Mouse (Mus musculus) mature B cell (primary cell): ENCODE results near the gene Tfdp1.
"Not testable (repeated sequence)": the region's sequence is repeated elsewhere in the genome, so short reads cannot be mapped to it uniquely, and the experiment has no call there.

ENCODE experiments used
- in situ Hi-C: fragments of 300-500 bp; cut with MboI; formaldehyde crosslinking; loops from 2 replicates; pipeline ENCODE4 v1.14.3; 2019

Tfdp1 gene

DNA sequence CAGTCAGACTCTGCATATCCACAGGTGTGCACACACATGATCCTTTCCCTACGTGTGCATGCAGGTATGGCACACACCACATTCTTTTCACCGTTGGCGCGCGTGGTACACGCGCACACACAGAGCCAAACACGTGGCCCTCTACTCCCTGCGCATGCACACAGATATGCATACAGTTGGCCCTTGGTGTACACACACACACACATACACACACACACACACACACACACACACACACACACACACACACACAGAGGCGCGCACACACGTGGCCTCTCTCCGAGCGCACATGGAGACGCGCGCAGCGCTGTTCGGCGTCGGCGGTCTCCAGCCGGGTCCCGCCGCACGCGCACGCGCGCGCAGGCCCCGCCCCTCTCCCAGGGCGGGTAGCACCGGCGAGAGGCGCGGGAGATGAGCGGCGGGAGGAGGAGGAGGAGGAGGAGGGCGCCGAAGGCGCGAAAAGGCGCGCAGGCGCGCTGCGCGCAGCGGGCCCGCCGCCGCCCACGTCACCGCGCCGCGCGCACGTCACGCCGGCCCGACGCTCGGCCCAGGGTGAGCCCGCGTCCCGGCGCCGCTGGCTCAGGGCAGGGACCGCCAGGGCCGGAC is at the start of gene Tfdp1:
Gene Tfdp1 (plus strand): TSS at position 497 of the 606 bp plus-strand sequence.
- in situ Hi-C loops, result no loop called here

GRCm38 (mm10) chr8:13292364-13292763 is 46.2 kb upstream of the Tfdp1 start:
- in situ Hi-C loops, result no loop called here

DNA sequence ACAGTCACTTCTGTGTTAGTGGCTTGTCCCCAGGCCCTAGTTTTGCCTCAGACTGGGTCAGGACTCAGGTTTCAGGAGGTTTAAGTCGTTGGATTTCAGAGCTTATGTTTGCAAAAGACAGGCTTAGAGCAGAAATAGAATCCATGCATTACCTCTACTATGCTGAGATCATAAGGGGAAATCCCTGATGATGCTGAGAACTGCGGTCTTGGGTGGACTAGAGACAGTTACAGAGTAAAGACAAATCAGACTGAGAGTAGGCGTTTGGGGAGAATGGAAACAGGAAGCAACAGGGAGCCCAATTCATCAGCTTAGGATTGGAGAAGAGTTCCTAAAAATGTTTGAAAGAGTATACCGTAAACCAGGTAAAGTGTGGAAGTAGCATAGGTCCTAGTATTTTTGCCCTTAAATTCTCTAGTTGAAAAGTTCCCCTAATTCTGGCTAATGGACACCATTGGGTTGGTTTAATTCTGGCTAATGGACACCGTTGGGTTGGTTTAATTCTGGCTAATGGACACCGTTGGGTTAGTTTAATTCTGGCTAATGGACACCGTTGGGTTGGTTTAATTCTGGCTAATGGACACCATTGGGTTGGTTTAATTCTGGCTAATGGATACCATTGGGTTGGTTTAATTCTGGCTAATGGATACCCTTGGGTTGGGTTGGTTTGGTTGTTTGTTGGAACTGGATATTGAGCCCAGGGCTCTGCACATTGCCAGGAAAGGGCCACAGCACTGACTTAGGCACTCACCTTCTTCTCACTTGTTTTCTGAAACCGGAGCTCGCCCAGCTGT is 44.7 kb upstream of the Tfdp1 start:
- in situ Hi-C loops, result no loop called here

GRCm38 (mm10) chr8:13299571-13299970 is 39.0 kb upstream of the Tfdp1 start:
- in situ Hi-C loops, result no loop called here

- in situ Hi-C loops, result no loop called here
These were observed 37.5 kb upstream of the Tfdp1 start for GRCm38 (mm10) chr8:13301036-13301435.

DNA sequence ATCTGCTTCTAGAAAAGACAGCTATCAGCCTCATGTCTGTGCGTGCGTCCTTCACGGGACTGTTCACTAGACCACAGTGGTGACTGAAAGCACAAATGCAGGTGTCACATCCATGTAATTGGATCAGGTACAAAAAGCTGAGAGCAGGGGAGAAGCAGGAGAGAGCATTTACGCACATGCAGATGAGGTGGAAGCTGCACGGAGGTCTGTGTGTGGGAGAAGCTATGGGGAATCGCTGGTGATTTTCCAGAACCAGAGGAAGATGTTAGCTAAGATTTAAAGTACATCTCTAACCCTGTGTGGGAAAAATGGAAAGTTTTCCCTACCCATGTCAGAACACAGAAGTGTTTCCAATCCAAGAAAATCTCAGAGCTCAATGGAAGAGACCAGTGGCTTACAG is 33.1 kb upstream of the Tfdp1 start:
- in situ Hi-C loops, result no loop called here

GRCm38 (mm10) chr8:13305884-13306283 is 32.7 kb upstream of the Tfdp1 start:
- in situ Hi-C loops, result no loop called here

DNA sequence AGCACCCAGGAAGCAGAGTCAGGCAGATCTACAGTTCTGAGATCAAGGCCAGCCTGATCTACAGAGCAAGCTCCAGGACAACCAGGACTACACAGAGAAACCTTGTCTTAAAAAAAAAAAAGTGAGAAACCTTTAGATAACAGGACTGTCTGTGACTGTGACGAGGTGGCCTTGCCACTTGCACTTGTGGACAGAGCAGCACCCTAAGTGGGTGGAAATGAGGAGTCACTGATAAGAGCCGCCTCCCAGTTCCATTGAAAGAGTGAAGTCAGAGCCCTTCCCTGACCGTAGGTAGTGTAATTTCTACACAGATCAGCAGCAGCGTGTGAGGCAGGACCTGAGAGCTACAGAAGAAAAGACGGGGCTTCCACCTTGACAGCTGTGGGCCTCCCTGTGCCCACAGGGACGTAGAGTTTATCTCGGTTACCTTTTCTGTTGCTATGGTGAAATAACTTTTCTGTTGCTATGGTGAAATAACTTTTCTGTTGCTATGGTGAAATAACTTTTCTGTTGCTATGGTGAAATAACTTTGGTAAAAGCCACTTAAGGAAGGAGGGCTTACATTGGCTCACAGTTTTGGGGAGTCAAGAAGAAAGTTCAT is 32.1 kb upstream of the Tfdp1 start:
- in situ Hi-C loops, result no loop called here

DNA sequence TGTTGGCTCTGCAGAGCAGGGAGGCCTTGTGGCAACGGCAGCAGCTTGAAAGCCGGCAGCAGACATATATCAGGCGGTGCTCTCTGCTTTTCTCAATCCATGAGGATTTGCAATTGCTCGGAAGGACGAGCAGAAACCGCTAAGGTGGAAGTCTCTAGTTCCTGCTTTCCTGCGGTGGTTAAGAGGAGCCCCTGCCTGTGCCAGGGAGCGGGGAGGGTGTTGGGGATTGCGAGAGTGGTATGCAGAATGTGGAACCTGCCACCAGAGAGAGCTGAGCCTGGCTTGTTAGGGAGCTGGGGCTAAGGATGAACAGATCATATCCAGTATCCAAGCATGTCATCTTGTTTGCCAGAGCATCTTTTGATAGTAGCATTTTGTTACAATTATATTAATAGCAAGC is 31.6 kb upstream of the Tfdp1 start:
- in situ Hi-C loops, result no loop called here

- in situ Hi-C loops, result no loop called here
These were observed 23.6 kb upstream of the Tfdp1 start for GRCm38 (mm10) chr8:13314922-13315321.

DNA sequence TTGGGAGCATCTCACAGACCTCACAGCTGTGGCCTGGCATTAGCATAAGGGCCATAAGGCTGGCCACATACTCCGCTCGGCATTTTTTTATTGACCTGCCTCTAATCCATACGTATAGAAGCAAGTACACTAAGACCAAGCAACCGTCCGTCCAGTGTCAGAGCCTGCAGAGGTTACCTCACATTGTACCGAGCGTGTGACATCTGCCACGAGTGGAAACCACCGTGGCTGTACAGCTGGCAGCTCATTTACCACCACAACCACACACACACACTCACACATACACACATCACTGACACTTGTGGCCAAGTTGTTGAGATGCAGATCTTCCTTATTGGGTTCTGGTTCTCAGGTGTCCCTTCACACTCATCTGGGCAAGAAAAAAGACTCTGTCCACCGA is 21.9 kb upstream of the Tfdp1 start:
- in situ Hi-C loops, result no loop called here

GRCm38 (mm10) chr8:13326598-13326997 is 12.0 kb upstream of the Tfdp1 start:
- in situ Hi-C loops, result no loop called here

DNA sequence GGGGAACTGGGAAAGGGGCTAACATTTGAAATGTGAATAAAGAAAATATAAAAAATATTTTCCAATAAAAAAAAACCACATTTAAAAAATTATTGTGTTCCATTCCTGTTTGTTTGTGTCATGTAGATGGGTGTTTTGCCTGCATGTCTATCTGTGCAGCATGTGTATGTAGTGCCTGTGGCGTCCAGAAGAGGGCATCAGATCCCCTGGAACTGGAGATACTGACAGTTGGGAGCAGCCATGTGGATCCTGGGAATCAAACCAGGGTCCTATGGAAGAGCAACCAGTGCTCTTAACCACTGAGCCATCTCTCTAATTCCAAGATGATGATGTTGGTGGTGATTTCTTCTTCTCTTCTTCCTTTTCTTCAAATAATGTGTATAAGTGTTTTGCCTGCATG is 3.9 kb upstream of the Tfdp1 start:
- in situ Hi-C loops, result no loop called here

DNA sequence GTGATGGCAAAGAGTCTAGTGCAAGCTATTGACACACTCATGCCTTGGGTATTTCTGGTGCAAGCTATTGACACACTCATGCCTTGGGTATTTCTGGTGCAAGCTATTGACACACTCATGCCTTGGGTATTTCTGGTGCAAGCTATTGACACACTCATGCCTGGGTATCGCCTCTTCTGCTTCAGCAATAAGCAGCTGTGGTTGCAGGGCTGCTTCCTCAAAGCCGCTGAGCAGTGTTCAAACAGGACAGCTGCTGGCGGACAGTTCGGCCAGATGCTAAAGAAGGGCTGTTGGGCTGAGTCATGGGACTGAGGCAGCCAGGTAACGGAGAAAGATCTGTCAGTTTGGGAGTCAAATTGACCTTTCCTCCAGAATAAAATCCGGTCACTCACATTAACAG is 1.3 kb upstream of the Tfdp1 start:
- in situ Hi-C loops, result not testable (repeated sequence)

DNA sequence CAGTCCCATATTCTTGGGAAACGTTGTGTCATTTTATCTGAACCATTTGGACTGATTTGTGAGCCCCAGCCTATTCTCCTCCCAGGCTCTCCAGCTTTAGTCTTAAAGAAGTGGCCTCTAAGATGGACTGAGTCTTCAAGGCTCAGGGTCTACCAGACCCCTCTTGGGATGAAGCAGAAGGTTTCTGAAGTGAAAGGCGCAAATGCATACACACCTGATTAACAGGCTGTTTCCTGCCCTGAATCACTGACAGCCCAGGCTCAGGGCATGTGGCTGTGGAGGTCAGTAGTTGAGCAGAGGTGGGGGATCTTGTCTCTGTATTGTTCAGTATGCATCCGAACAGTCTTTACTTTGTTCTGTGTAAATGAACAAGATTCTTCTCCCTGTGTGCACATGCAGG is 873 bp upstream of the Tfdp1 start:
- in situ Hi-C loops, result no loop called here

- in situ Hi-C loops, result no loop called here
These were observed 522 bp downstream of the Tfdp1 start for GRCm38 (mm10) chr8:13338901-13339645.

DNA sequence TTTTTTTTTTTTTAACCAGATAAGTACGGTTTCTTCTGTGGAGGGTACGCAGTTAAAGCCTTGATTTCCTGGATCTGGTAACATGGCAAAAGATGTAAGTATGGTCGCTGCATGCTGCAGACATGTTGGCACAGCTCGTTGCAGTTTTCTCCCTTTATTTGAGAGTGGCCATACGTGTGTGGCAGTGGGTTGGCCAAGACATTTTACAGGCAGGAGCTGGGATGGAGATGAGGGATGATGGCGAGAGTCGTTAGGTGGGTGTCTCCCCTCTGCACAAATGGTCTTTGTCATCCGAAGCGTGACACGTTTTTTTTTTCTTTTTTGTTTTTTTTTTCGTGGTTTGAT is 1.1 kb downstream of the Tfdp1 start:
- in situ Hi-C loops, result no loop called here

DNA sequence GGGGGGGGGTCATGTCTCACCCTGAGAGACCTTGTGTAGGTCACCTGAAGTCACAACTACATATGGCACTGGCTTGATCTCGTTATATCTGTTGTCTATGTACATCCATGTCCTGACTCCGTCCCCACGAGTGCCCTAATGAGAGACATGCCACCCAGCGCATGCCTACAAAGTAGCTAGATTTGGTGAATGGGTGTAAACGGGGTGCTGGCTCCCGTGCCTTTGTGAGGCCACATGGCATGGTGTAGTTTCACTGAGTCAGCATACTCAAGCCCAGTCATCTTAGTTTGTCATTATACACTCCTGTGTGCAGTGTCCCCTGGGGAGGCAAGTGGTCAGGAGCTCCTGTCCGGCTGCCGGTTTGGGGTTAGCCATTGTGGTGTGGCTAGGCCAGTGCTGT is 2.1 kb downstream of the Tfdp1 start:
- in situ Hi-C loops, result no loop called here

DNA sequence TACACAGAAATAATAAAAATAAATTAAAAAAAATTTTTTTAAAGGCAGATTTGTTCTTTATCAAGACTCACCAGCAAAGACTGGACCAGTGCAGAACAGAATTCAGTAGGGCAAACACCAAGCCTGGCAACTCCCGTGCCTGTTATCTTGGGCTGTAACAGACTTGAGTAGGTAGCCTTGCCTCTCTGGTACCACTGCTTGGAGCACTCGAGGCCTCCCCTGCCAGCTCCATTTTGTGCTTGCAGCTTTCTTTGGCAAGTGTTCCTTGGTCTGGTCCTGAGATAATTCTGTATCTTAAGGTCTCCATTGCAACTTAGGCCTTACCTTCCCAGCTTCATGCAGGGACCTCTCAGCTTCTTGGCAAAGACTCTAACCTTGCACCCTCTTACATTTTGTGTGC is 3.8 kb downstream of the Tfdp1 start:
- in situ Hi-C loops, result no loop called here

DNA sequence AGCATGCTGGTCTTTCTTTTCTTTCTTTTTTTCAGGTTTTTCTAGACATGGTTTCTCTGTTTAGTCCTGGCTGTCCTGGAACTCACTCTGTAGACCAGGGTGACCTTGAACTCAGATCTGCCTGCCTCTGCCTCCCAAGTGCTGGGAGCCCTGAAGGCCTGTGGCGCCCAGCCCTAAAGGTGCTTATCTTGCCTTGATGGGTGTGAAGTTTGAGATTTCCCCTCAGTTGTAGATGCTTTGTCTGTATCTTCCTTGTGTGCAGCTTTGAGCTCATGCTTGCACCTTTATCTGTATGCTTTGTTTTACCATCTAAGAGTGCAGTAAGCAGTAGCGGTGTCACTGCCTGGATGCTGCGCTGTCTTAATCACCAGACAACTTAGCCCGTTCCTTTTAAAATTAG is 4.6 kb downstream of the Tfdp1 start:
- in situ Hi-C loops, result no loop called here

DNA sequence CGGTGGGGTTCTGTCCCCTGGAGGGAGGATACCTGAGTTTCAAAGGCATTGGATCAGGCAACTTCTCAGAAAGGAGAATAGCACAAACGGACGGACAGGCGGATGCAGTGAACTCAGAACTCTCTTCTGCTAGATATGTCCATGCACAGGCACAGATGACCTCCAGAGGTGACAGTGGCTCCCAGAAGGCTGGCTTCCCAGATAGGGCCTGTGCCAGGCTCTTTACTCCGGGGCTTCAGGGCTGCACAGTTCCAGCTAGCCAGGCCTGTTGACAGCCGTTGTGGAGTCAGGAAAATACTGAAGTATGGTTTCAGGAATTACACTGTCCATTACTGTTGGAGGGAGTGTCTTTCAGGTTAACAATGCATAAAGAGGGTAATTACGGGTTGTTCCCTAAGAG is 11.5 kb downstream of the Tfdp1 start:
- in situ Hi-C loops, result no loop called here

DNA sequence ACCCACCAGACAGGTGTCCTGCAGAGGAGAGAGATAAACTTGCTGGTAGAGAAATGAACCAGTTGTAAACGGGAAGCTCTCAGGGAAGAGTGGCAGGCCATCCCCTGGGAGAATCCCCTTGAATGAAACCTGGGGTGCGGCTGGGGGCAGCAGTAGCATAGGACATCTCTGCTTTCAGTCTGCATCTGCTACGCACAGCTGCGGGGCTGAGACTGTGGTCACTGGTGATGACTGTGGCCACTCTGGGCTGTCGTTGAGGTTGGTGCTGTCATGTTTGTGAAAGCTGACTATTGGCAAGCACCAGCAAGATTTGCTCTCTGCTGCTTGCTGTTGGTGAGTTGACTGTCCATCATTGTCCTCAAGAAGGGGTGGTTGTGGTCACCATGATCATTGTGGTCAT is 13.0 kb downstream of the Tfdp1 start:
- in situ Hi-C loops, result no loop called here

- in situ Hi-C loops, result no loop called here
These were observed 14.1 kb downstream of the Tfdp1 start for GRCm38 (mm10) chr8:13352601-13353000.
